Mouse (Mus musculus) embryo, embryonic 9.5 days (tissue): ENCODE results near the gene Gtf2b.

Source experiments
- DNase-seq: peaks from one replicate; pipeline ENCODE4 v3.0.0-alpha.2; 2017; ENCODE audit errors: extremely low spot score

Gene Gtf2b

DNA sequence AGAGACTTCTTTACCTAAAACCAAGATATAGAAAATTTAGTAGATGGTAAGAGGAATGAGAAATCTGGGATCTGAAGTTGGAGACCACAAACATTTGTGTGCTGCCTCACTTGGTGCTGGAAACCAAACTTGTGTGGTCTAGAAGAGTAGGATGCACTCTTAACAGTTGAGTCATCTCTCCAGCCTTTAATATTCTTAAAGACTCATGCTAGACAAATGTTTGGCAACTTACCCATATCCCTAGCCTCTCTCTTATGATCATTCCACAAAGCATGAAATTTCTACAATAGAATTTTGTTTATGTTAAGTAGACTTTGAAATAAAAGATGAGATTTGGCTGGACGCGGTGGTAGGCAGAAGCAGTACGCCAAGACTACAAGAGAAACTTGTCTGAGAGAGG lies 52.7 kb downstream of the Gtf2b start:
- DNase-seq, result no peak

DNA sequence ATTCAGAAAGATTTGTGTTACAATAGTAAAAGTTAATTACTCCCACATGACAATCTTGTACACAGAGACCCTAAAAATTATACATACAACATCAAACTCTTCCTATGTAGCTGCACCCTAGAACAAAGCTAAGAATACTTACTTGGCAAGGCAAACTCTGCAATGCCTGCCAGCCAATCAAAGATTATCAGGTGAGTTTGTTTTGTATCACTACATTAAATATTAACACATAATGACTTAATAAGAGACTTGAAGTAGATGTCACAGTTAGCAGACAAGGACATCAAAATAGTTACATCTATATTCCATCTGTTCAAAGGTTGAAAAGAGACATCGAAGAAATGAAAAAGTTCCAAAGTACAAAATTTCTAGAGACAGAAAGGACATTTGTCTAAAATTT lies 58.8 kb downstream of the Gtf2b start:
- no peak for DNase-seq

DNA sequence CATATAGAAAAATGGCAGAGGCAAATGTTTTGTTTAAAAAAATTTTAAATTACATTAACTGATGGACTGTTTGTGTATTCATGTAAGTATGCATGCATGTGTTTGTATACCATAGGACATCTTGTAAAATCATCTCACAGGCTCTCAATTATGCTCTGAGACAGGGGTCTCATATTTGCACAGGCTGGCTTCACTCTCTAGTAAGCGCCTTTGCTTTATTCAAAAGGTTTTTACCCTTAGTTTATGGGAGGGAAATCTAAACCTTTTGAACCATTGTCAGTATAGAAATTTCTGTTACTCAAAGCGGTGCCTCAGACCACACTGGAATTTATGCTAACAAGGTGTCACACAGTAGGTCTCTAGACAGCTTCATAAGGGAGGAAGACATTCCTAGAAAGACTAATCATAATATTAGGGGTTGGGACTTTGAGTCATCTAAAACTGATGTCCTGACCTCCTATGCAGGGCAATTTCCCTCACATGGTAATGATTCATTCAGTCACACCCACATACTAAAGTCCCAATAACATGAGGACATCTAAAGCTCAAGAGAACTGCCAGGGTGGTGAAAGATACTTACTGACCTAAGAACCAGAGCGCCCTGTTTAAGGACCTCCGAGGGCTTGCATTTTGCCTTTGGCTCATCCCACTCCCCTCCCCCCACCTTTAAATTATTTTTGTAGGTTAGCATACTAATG lies 61.8 kb downstream of the Gtf2b start:
- no peak for DNase-seq

DNA sequence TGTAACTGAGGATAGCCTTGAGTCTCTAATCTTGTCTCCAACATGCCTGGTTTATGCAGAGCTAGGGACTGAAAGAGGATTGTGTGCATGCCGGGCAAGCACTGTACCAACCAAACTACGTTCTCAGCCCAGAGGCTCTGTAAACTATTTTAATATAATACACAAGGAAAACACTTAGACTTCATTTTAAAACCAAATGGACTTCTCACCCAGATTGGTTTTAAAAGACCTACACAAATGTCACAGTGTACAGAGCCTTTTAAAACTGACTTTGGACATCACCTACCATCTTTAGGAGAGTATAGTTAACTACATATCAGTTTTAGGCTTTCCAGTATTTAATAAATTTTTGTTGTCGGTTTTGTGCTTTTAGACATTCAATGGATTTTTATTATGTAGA lies 68.1 kb downstream of the Gtf2b start:
- no peak for DNase-seq
